Mouse (Mus musculus) monocyte, adult 59 days (primary cell): ENCODE measurements around the gene Snrnp27. TPM values are rescaled to one million over a fixed set of nuclear protein-coding genes. Genes with fewer than 3 reads are reported as not detected.

Source experiments
- total RNA-seq, 2 experiments: library from RNA; stranded (reverse); gene quantifications; one replicate each; pipeline ENCODE4 v1.2.4; 2023

Snrnp27 gene
- 10 to 100 TPM; 30.4 to 40.9 TPM for total RNA-seq

GRCm38 (mm10) chr6:86683872-86684654 is at the start of gene Snrnp27:
TSS of gene Snrnp27 (minus strand) at chr6:86684522.

GRCm38 (mm10) chr6:86733183-86733876 is 49.0 kb upstream of the Snrnp27 start, which contains the start of gene Gmcl1:
TSS of gene Gmcl1 (minus strand) at chr6:86733383.

GRCm38 (mm10) chr6:86668580-86669239 is 15.6 kb downstream of the Snrnp27 start, which contains the start of gene Mxd1:
TSS of gene Mxd1 (minus strand) at chr6:86669161.

DNA sequence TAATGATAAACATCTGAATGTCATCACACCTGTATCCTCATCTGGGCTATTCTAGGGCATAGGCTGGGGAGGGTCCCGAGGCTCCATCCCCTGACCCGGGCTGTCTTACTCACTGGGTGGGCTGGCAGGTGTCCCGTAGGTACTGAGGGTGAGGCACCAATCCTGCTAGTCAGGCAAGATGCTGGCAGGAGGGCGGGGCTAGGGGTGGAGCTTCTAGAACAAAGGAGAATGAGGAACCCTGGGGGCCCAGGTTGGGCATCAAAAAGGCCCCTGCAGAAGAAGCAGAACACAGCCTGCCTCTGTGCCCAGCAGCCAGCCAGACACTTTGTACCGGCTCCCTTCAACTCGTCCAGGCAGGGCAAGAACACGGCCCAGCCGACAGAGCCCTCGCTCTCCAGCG is 56.4 kb downstream of the Snrnp27 start, which contains the start of gene Asprv1:
Gene Asprv1 (plus strand): TSS at position 219 of the 400 bp plus-strand sequence.

Other genes starting within 250 kb of the Snrnp27 start
- gene C87436, start 246.1 kb downstream of the Snrnp27 start, total RNA-seq: 10 to 100 TPM; 24.3 to 32.5 TPM
- 100 to 1,000 TPM; 241 to 261 TPM for gene Pcbp1, start 158.2 kb downstream of the Snrnp27 start, total RNA-seq
- gene Asprv1, start 56.4 kb downstream of the Snrnp27 start, total RNA-seq: 1 to 10 TPM in 1 of 2 experiments, under 1 TPM in 1; 0.63 to 1.0 TPM
- 10 to 100 TPM; 28.2 to 32.2 TPM for gene Mxd1, start 15.4 kb downstream of the Snrnp27 start, total RNA-seq
- 10 to 100 TPM; 10.1 to 14.1 TPM for gene Gmcl1, start 48.9 kb upstream of the Snrnp27 start, total RNA-seq
- 10 to 100 TPM; 61.9 to 67.0 TPM for gene Anxa4, start 109.1 kb upstream of the Snrnp27 start, total RNA-seq
- gene Aak1, start 165.0 kb upstream of the Snrnp27 start, total RNA-seq: 10 to 100 TPM; 39.6 to 41.9 TPM